Mouse (Mus musculus): ENCODE data around the gene Ltk.

Gene Ltk

GRCm38 (mm10) chr2:119800876-119801846 lies 40.9 kb upstream of the Ltk start:
- peaks cover 48% of the 10 kb centered on the region for H3K36me3 ChIP-seq (ENCODE audit: insufficient read depth, low read length)
- TF ChIP-seq NANOG (IDR thresholded peaks at IDR 0.05; ENCODE audit: borderline replicate concordance, low read length): no peak
- peaks cover 86% of the 10 kb centered on the region for H3K4me1 ChIP-seq (replicated peaks; ENCODE audit: low read depth, low read length)
- no peaks in the 10 kb centered on the region for H3K9me3 ChIP-seq (ENCODE audit: low read length)
- peak overlapping the region; percentile 90 for H3K4me3 ChIP-seq (replicated peaks; ENCODE audit: low read length)
- H3K27me3 ChIP-seq (ENCODE audit: insufficient read depth, low read length): no peaks in the 10 kb centered on the region

DNA sequence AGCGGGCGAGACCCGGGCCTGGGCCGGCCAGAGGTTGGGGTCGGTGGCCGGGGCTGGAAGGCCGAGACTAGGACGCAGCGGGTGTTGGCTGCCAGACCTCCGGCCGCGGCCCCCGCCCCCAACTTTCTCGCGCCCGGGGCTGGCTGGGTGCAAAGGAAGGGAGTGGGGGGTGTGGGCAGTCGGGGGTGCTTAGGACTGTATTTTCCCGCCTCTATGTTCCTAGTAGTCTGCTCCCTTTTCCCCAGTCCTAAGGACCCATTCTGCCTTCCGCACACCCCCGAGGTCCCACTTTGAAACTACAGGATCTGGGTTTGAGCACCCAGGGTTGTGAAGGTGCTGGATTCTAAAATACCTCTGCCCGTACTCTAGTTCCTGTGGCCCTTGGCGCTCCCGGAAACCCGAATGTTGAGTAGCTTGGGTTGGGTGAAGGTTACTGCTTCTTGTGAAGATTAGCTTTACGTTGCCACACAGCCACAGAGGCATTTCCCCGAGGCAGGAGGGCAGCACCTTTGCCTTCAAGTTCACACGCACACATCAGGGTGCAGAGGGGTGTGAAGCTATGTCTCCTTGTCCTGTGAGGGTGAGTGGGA lies 39.8 kb upstream of the Ltk start:
- Histone ChIP-seq H3K4me3 (replicated peaks; ENCODE audit: low read length) (peak overlapping the region; percentile 90), H3K36me3 (ENCODE audit: insufficient read depth, low read length) (peaks cover 37% of the 10 kb centered on the region), H3K4me1 (replicated peaks; ENCODE audit: low read depth, low read length) (peaks cover 76% of the 10 kb centered on the region), H3K9me3 (ENCODE audit: low read length) (no peaks in the 10 kb centered on the region), H3K27me3 (ENCODE audit: insufficient read depth, low read length) (no peaks in the 10 kb centered on the region)
- no peak for TF ChIP-seq NANOG (IDR thresholded peaks at IDR 0.05; ENCODE audit: borderline replicate concordance, low read length)
- TF ChIP-seq POU5F1 (IDR thresholded peaks at IDR 0.05; ENCODE audit: borderline replicate concordance, low read length): no peak

DNA sequence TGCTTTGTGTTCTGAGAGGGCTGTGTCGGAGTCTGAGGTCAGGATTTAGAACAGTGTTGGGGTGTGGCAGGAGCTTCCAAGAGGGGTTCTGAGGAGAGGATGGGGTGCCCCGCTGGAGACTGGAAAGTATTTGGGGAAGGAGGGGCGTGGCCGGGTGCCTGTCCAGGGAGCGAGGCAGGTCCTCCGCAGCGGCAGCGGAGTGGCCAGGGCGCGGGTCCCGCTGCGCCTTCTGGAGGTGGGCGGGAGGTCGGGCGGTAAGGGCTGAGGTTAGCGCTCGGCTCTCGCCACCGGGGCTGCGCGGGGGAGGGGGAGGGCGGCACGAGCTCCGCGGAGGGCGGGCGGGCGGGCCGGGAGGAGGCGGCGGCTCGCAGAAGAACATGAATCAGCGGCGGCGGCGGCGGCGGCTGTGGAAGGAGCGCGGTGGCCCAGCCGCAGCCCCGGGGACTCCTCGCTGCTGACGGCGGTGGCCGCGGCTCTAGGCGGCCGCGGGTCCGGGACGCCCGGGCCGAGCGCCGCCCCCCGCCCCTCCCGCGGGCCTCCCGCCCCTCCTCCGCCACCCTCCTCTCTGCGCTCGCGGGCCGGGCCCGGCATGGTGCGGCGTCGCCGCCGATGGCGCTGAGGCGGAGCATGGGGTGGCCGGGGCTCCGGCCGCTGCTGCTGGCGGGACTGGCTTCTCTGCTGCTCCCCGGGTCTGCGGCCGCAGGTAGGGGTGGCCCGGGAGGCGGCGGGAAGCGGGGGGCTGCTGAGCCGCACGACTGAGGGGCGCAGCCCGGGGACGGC lies 39.1 kb upstream of the Ltk start:
- Histone ChIP-seq H3K27me3 (ENCODE audit: insufficient read depth, low read length) (no peaks in the 10 kb centered on the region), H3K4me1 (replicated peaks; ENCODE audit: low read depth, low read length) (peaks cover 72% of the 10 kb centered on the region)
- TF ChIP-seq CTCF (conservative IDR thresholded peaks at IDR 0.05; ENCODE audit: low read length): no peak
- no peak for TF ChIP-seq NANOG (IDR thresholded peaks at IDR 0.05; ENCODE audit: borderline replicate concordance, low read length)
- TF ChIP-seq POU5F1 (IDR thresholded peaks at IDR 0.05; ENCODE audit: borderline replicate concordance, low read length): no peak

DNA sequence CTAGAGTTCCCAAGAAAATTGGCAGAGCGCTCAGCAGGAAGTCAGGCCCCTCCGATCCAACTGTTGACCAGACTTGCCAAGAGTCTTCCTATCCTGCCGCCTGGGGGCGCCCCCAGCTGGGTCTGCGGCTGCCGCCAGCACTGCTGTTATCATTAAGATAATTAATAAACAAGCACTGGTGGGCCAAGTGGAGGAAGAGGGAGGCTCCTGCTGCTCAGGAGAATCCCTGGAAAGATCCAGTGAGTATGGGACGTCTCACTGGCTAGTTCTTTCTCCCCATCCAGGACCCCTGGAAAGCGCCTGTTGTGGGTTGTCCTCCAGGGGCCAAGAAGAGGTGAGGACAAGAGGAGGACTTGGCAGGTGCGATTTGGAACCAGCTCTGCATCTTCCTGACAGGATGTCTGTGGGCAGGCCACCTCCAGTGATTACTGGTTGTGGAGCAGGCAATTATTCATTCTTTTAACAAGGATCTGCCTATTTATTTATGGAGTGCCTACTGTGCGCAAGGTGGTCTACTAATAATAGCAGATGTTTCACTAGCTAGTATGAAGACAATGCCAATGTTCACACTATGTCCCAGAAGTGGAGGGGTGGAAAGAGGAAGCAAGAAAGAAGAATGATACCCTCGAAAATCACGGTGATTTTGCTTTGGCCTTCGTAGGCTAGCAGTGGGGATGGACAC lies 38.2 kb upstream of the Ltk start:
- no peaks in the 10 kb centered on the region for H3K27me3 ChIP-seq (ENCODE audit: insufficient read depth, low read length)
- H3K9me3 ChIP-seq (ENCODE audit: low read length): no peaks in the 10 kb centered on the region
- peak overlapping the region; percentile 90 for H3K4me3 ChIP-seq (replicated peaks; ENCODE audit: low read length)
- H3K4me1 ChIP-seq (replicated peaks; ENCODE audit: low read depth, low read length): peaks cover 63% of the 10 kb centered on the region
- TF ChIP-seq CTCF (conservative IDR thresholded peaks at IDR 0.05; ENCODE audit: low read length): peak; percentile 44
- no peak for TF ChIP-seq POU5F1 (IDR thresholded peaks at IDR 0.05; ENCODE audit: borderline replicate concordance, low read length)
- H3K36me3 ChIP-seq (ENCODE audit: insufficient read depth, low read length): peaks cover 21% of the 10 kb centered on the region

More for the DNA sequence above, 39.1 kb upstream of the Ltk start:
- H3K4me3 ChIP-seq (replicated peaks; ENCODE audit: low read length): peak overlapping the region; percentile 90
- peaks cover 31% of the 10 kb centered on the region for H3K36me3 ChIP-seq (ENCODE audit: insufficient read depth, low read length)
- no peaks in the 10 kb centered on the region for H3K9me3 ChIP-seq (ENCODE audit: low read length)

GRCm38 (mm10) chr2:119797279-119797783 lies 37.1 kb upstream of the Ltk start, which contains the start of gene Tyro3:
Tyro3 (plus strand) TSS chr2:119797733.
- peaks cover 53% of the 10 kb centered on the region for H3K4me1 ChIP-seq (replicated peaks; ENCODE audit: low read depth, low read length)
- H3K36me3 ChIP-seq (ENCODE audit: insufficient read depth, low read length): peaks cover 13% of the 10 kb centered on the region
- peak within 1 kb of the TSS; percentile 90 for H3K4me3 ChIP-seq (replicated peaks; ENCODE audit: low read length)
- H3K9me3 ChIP-seq (ENCODE audit: low read length): no peaks in the 10 kb centered on the region
- no peaks in the 10 kb centered on the region for H3K27me3 ChIP-seq (ENCODE audit: insufficient read depth, low read length)
- TF ChIP-seq NANOG (IDR thresholded peaks at IDR 0.05; ENCODE audit: borderline replicate concordance, low read length) (no peak), CTCF (conservative IDR thresholded peaks at IDR 0.05; ENCODE audit: low read length) (no peak), POU5F1 (IDR thresholded peaks at IDR 0.05; ENCODE audit: borderline replicate concordance, low read length) (no peak)

- TF ChIP-seq POU5F1 (IDR thresholded peaks at IDR 0.05; ENCODE audit: borderline replicate concordance, low read length): no peak
- TF ChIP-seq NANOG (IDR thresholded peaks at IDR 0.05; ENCODE audit: borderline replicate concordance, low read length): no peak
- no peak for TF ChIP-seq CTCF (conservative IDR thresholded peaks at IDR 0.05; ENCODE audit: low read length)
- Histone ChIP-seq H3K27me3 (ENCODE audit: insufficient read depth, low read length) (no peaks in the 10 kb centered on the region), H3K36me3 (ENCODE audit: insufficient read depth, low read length) (peaks cover 7% of the 10 kb centered on the region), H3K4me1 (replicated peaks; ENCODE audit: low read depth, low read length) (peaks cover 49% of the 10 kb centered on the region), H3K9me3 (ENCODE audit: low read length) (no peaks in the 10 kb centered on the region), H3K4me3 (replicated peaks; ENCODE audit: low read length) (0 out of 2 replicates have a peak overlapping the region, but pooled peaks have one; percentile 5)
Measured at GRCm38 (mm10) chr2:119789996-119790395, 29.8 kb upstream of the Ltk start.

GRCm38 (mm10) chr2:119787206-119787883 lies 27.1 kb upstream of the Ltk start, which contains the start of gene Rpap1:
Rpap1 (minus strand) TSS chr2:119787537.
- TF ChIP-seq NANOG (IDR thresholded peaks at IDR 0.05; ENCODE audit: borderline replicate concordance, low read length): no peak
- no peak for TF ChIP-seq POU5F1 (IDR thresholded peaks at IDR 0.05; ENCODE audit: borderline replicate concordance, low read length)
- TF ChIP-seq CTCF (conservative IDR thresholded peaks at IDR 0.05; ENCODE audit: low read length): no peak
- H3K4me1 ChIP-seq (replicated peaks; ENCODE audit: low read depth, low read length): peaks cover 65% of the 10 kb centered on the region
- H3K36me3 ChIP-seq (ENCODE audit: insufficient read depth, low read length): peaks cover 34% of the 10 kb centered on the region
- peak within 1 kb of the TSS; percentile 91 for H3K4me3 ChIP-seq (replicated peaks; ENCODE audit: low read length)
- H3K27me3 ChIP-seq (ENCODE audit: insufficient read depth, low read length): no peaks in the 10 kb centered on the region
- no peaks in the 10 kb centered on the region for H3K9me3 ChIP-seq (ENCODE audit: low read length)

Measured in E14TG2a.4 (cell line).